Mouse (Mus musculus): ENCODE data around the gene Zfpm1. TPM values are rescaled to one million over a fixed set of nuclear protein-coding genes. Genes with fewer than 3 reads are reported as not detected.
A peak's percentile ranks its signal among the peaks of the same experiment; 100 is the strongest.

Gene Zfpm1
- not detected in 2 replicates for polyA plus RNA-seq (2012; ENCODE audit: insufficient read depth, insufficient read length, low replicate concordance, missing spikeins)

DNA sequence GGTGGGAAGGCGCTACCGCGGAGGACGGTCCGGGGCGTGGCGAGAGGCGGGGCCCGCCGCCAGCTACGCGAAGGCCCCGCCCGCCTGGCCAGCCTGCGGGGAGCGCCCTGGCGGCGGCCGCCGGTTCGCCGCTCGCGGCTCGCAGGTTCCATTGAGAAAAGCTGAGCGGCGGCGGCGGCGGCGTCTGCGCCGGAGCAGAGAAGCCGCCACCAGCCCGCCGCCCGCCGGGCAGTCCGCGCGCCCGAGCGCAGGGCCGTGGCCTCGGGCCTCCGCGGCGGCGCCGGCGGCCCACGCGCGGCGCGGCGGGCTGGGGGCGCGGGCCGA lies at the start of gene Zfpm1:
Gene Zfpm1, plus strand, starts transcription at position 107 of the 324 bp plus-strand sequence.
- H3K27ac ChIP-seq (ENCODE audit: insufficient read depth, low read depth, low read length): no peak within 1 kb of the TSS; the same call in 1 of the 2 replicates
- peak within 1 kb of the TSS; percentile 52 for H3K4me3 ChIP-seq (ENCODE audit: insufficient read depth, low read depth, low read length)
- no peak for TF ChIP-seq POLR2A (IDR thresholded peaks at IDR 0.05; ENCODE audit: insufficient read depth, low read depth, low read length)
- TF ChIP-seq CTCF (IDR thresholded peaks at IDR 0.05; ENCODE audit: insufficient read depth, low read depth, low read length): no peak
- H3K4me1 ChIP-seq (ENCODE audit: control insufficient read depth, insufficient read depth, low read length): peaks cover 44% of the 10 kb centered on the region
- WGBS: 17% methylated on average over 58 of the region's 60 CpGs

DNA sequence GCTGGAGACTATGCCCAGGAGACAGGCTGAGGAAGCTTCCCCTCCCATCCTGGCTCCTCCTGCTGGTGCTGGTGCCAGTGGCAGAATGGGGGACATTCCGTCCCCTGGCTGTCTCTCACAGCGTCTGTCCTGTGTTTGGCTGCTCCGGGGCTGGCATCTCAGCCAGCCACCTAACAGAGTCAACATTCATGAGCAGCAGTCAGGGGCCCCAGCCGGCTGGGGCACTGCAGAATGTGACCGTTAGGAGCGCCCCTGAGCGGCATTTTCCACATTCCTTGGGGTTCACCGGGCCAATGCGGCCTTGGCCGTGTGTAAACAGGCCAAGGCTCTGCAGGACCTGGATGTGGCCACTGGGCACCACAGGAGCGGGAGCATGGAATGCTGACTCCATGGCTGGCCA lies 47.9 kb upstream of the Zfpm1 start:
- WGBS: 69% methylated on average over 11 of the region's 11 CpGs
- no peak overlapping the region for H3K27ac ChIP-seq (ENCODE audit: insufficient read depth, low read depth, low read length)
- H3K4me1 ChIP-seq (ENCODE audit: control insufficient read depth, insufficient read depth, low read length): peaks cover 28% of the 10 kb centered on the region
- H3K4me3 ChIP-seq (ENCODE audit: insufficient read depth, low read depth, low read length): no peak overlapping the region
- TF ChIP-seq CTCF (IDR thresholded peaks at IDR 0.05; ENCODE audit: insufficient read depth, low read depth, low read length) (no peak), POLR2A (IDR thresholded peaks at IDR 0.05; ENCODE audit: insufficient read depth, low read depth, low read length) (no peak)

DNA sequence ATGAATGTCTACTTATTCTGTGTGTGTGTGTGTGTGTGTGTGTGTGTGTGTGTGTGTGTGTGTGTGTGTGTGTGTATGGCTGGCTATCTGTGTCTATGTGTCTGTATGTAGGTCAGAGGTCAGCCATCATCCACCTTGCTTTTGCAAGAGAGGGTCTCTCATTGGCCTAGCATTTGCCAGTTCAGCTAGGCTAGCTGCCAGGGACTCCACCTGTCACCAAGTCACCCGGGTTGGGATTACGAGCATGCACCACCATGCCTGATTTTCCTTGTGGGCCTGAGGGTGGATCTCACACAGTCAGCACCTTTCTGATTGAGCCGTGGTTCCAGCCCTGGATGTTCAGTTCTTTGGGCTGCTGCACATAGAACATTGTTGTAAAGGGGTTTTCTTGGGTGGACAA lies 45.4 kb upstream of the Zfpm1 start:
- no peak overlapping the region for H3K4me3 ChIP-seq (ENCODE audit: insufficient read depth, low read depth, low read length)
- 86% methylated on average over 3 of the region's 3 CpGs for WGBS
- TF ChIP-seq CTCF (IDR thresholded peaks at IDR 0.05; ENCODE audit: insufficient read depth, low read depth, low read length): no peak
- TF ChIP-seq POLR2A (IDR thresholded peaks at IDR 0.05; ENCODE audit: insufficient read depth, low read depth, low read length): no peak
- no peak overlapping the region for H3K27ac ChIP-seq (ENCODE audit: insufficient read depth, low read depth, low read length)
- peaks cover 12% of the 10 kb centered on the region; the same call in 1 of the 2 replicates for H3K4me1 ChIP-seq (ENCODE audit: control insufficient read depth, insufficient read depth, low read length)

DNA sequence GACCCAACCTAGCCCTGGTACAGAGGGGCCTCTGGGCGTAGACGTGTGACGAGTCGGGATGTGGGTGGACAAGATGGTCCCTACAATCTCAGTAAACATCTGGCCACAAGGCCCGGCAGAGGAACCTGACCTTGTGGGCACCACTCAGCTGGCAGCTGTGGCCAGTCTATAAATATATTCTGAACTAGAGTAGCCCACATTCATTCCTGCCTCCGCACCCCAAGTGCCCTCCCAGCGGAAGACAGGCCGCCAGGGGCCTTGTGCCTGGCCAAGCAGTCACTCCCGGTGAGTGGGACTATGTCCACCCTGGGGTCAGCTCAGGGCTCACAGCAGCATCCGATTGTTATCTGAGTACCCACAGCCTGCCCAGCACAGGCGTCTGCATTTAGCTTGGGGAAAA lies 43.7 kb upstream of the Zfpm1 start:
- peaks cover 12% of the 10 kb centered on the region; the same call in 1 of the 2 replicates for H3K4me1 ChIP-seq (ENCODE audit: control insufficient read depth, insufficient read depth, low read length)
- TF ChIP-seq POLR2A (IDR thresholded peaks at IDR 0.05; ENCODE audit: insufficient read depth, low read depth, low read length): no peak
- no peak for TF ChIP-seq CTCF (IDR thresholded peaks at IDR 0.05; ENCODE audit: insufficient read depth, low read depth, low read length)
- WGBS: 66% methylated on average over 11 of the region's 11 CpGs
- no peak overlapping the region for H3K27ac ChIP-seq (ENCODE audit: insufficient read depth, low read depth, low read length)
- H3K4me3 ChIP-seq (ENCODE audit: insufficient read depth, low read depth, low read length): no peak overlapping the region

DNA sequence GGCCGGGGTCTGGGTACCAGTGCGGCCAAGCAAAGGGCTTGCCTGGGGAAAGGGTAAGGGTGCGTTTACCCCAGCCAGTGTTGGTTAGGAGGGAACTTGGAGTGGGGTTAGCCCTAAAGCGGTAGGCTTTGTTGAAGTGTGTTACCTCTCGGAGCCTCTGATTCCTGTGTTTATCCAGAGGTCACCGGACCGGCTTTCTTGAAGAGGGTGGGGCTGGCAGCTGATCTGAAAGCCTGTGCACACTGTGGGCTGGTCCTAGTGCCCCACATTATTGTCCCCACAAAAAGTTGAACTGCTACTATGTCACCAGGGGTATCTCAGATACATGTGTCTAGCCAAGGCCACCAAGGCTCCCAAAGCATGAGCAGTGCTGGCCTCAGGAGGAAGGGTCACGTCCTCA lies 43.2 kb upstream of the Zfpm1 start:
- Histone ChIP-seq H3K27ac (ENCODE audit: insufficient read depth, low read depth, low read length) (no peak overlapping the region), H3K4me3 (ENCODE audit: insufficient read depth, low read depth, low read length) (no peak overlapping the region), H3K4me1 (ENCODE audit: control insufficient read depth, insufficient read depth, low read length) (peaks cover 12% of the 10 kb centered on the region; the same call in 1 of the 2 replicates)
- WGBS: 75% methylated on average over 8 of the region's 8 CpGs
- no peak for TF ChIP-seq CTCF (IDR thresholded peaks at IDR 0.05; ENCODE audit: insufficient read depth, low read depth, low read length)
- no peak for TF ChIP-seq POLR2A (IDR thresholded peaks at IDR 0.05; ENCODE audit: insufficient read depth, low read depth, low read length)

DNA sequence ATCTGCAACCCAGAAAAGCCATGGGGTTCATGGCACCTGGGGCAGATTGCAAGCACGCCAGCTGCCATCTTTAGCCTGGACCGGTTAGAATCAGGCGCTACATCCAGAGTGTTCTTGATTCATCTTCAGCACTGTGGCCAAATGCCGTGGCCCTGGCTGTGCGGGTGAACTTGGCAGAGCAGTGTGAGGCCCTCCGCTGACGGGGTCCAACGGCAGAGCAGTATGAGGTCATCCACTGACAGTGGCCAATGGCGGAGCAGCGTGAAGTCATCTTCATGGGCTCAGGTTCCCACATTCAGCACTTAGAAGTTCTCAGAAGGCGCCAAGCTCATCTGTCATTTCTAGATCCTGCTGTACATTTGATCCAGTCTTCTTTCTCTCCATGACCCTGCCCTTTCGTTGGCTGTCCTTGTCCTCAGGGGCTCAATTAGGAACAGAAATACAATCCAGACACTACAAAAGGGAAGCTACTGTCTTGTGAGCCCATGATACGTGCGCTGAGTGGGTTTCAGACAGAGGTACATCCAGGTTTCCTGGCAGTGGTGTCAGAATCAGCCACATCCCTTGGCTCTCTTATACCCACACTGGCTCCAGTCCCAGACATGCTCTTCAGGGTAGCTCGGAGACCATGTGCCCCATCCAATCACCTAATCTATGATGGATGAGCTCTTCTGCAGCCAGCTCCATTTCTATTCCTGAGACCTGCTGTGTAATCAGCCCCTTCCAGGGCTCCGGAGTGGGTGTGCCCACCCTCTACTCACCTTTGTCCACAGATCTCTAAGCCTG lies 41.5 kb upstream of the Zfpm1 start:
- Histone ChIP-seq H3K27ac (ENCODE audit: insufficient read depth, low read depth, low read length) (no peak overlapping the region), H3K4me3 (ENCODE audit: insufficient read depth, low read depth, low read length) (no peak overlapping the region), H3K4me1 (ENCODE audit: control insufficient read depth, insufficient read depth, low read length) (peaks cover 8% of the 10 kb centered on the region; the same call in 1 of the 2 replicates)
- no peak for TF ChIP-seq POLR2A (IDR thresholded peaks at IDR 0.05; ENCODE audit: insufficient read depth, low read depth, low read length)
- 82% methylated on average over 16 of the region's 16 CpGs for WGBS

DNA sequence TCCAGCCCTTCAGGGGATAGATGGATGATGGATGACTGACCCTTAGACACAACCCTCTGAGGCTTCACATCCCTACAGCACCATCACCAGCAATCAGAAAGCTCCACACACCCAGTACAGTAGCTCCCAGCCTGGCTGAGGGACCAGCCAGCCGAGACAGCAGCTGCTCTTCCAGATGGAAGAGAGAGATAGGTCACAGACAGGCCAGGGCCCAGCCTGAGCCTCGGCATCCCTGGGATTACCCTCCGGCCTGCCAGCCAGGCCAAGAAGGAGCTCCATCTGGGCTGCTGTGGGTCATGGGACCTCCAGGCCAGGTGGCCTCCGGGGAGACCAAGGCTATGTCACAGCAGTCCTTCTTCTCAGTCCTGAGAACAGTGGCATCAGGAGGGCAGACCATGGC lies 38.6 kb upstream of the Zfpm1 start:
- Histone ChIP-seq H3K27ac (ENCODE audit: insufficient read depth, low read depth, low read length) (no peak overlapping the region), H3K4me1 (ENCODE audit: control insufficient read depth, insufficient read depth, low read length) (peaks cover under 1% of the 10 kb centered on the region; the same call in 1 of the 2 replicates), H3K4me3 (ENCODE audit: insufficient read depth, low read depth, low read length) (no peak overlapping the region)
- WGBS: 84% methylated on average over 4 of the region's 4 CpGs
- no peak for TF ChIP-seq POLR2A (IDR thresholded peaks at IDR 0.05; ENCODE audit: insufficient read depth, low read depth, low read length)
- TF ChIP-seq CTCF (IDR thresholded peaks at IDR 0.05; ENCODE audit: insufficient read depth, low read depth, low read length): no peak

DNA sequence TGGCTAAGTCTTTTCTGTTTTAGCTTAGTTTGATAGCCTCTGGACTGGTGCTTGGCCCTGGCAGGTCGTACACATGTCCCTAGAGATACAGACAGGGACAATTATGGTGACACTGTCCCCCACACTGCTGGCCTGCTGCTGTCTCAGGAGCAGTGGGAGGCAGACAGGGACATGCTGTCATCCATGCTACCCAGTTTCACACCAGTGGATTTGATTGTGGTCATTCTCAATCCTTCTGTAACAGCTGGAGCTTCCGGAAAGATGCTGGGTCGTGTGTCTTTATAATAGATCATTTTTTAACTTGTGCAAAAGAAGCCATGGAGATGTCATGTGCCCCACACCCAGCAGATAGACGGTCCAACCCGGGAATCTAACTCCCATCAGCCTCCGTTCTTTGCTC lies 36.8 kb upstream of the Zfpm1 start:
- 83% methylated on average over 6 of the region's 6 CpGs for WGBS
- Histone ChIP-seq H3K4me1 (ENCODE audit: control insufficient read depth, insufficient read depth, low read length) (no peaks in the 10 kb centered on the region), H3K27ac (ENCODE audit: insufficient read depth, low read depth, low read length) (no peak overlapping the region), H3K4me3 (ENCODE audit: insufficient read depth, low read depth, low read length) (no peak overlapping the region)
- TF ChIP-seq CTCF (IDR thresholded peaks at IDR 0.05; ENCODE audit: insufficient read depth, low read depth, low read length) (no peak), POLR2A (IDR thresholded peaks at IDR 0.05; ENCODE audit: insufficient read depth, low read depth, low read length) (no peak)

DNA sequence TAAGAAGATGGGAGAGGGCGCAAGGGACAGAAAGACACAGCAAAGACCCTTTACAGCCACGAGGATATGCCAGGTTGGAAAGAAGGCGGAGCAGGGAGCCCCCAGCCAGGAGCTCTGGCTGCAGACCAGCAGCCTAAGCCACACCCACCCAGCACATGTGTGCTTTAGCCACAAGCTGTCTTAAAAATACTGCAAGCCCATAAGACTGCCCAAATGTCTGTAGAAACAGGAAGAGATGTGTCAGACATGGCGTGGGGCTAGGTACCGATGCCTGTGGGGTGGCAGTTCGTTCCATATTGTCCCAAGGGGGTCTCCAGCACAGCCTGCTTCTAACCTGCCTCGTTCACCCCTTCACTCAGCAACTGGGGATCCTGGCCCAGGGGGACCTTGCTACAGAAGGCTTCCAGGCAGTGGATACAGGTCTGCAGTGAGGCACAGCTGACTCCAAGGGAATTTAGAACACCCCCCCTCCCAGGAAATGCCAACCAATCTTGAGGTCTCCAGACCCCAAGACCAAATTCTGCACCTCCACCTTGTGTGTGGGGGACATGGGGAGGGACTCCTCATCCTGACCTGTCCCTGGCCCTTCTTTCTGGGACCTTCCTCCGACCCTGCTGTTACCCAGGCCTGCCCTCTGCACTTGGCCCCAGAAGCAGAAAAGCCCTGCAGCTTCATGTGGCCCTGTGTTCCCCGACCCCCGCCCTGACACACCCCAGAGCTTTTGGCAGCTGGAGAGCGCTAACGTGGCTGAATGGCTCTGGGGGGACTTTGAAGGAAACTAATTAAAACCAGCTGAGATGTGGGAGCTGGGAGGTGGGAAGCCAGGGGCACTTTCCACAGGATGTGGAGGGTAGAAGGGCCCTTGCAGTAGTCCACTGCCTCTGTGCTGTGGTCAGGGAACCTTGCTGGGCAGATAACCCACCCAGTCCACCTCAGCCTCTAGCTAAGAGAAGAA lies 35.4 kb upstream of the Zfpm1 start:
- WGBS: 68% methylated on average over 12 of the region's 12 CpGs
- H3K27ac ChIP-seq (ENCODE audit: insufficient read depth, low read depth, low read length): no peak overlapping the region
- no peaks in the 10 kb centered on the region for H3K4me1 ChIP-seq (ENCODE audit: control insufficient read depth, insufficient read depth, low read length)
- TF ChIP-seq POLR2A (IDR thresholded peaks at IDR 0.05; ENCODE audit: insufficient read depth, low read depth, low read length) (no peak), CTCF (IDR thresholded peaks at IDR 0.05; ENCODE audit: insufficient read depth, low read depth, low read length) (no peak)
- H3K4me3 ChIP-seq (ENCODE audit: insufficient read depth, low read depth, low read length): no peak overlapping the region

Measured in olfactory bulb, adult 2 months (tissue).